Mouse (Mus musculus) cerebellum, adult 9-11 months (tissue): ENCODE measurements around the gene Zfp874a.
"Not testable (repeated sequence)": the region's sequence is repeated elsewhere in the genome, so short reads cannot be mapped to it uniquely, and the experiment has no call there.

Experiments
- DNase-seq: peaks from one replicate; pipeline ENCODE4 v3.0.0; 2022

The Zfp874a gene

GRCm38 (mm10) chr13:67451172-67452020 lies at the start of gene Zfp874a:
Gene Zfp874a, minus strand, starts transcription at chr13:67451624.
- DNase-seq: peak; percentile 93

- DNase-seq: peak; percentile 24
Observed at GRCm38 (mm10) chr13:67500908-67501307, 49.5 kb upstream of the Zfp874a start.

GRCm38 (mm10) chr13:67500084-67500719 lies 48.8 kb upstream of the Zfp874a start, which contains the start of gene Zfp58:
Gene Zfp58, minus strand, starts transcription at chr13:67500555.
- peak; percentile 85 for DNase-seq

- no peak for DNase-seq
Observed at GRCm38 (mm10) chr13:67495631-67496030, 44.2 kb upstream of the Zfp874a start.

DNA sequence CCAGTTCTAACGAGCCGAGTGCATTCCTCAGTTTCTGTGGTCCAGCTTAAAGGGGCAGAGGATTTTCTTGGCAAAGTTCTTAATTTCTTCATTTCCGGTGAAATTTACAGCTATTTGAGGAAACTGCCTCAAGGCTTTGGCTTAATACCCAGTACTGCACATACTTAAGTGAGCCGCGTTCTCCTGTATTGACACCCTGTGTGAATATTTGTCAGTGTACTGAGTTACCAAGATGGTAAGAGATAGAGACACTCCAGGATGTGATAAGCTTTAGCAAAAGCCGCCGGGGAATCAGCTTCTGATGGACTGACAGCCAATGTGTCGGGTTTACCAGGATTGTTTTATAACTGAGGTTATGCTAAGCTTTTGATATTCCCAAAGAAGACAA lies 33.0 kb upstream of the Zfp874a start:
- DNase-seq: no peak

- DNase-seq: peak; percentile 91
Observed at GRCm38 (mm10) chr13:67483625-67484423, 32.4 kb upstream of the Zfp874a start, which contains the start of gene Zfp874b. Gene Zfp874b, minus strand, starts transcription at chr13:67484258.

GRCm38 (mm10) chr13:67481528-67481927 lies 30.1 kb upstream of the Zfp874a start:
- no peak for DNase-seq

GRCm38 (mm10) chr13:67469274-67469673 lies 17.9 kb upstream of the Zfp874a start:
- DNase-seq: no peak

DNA sequence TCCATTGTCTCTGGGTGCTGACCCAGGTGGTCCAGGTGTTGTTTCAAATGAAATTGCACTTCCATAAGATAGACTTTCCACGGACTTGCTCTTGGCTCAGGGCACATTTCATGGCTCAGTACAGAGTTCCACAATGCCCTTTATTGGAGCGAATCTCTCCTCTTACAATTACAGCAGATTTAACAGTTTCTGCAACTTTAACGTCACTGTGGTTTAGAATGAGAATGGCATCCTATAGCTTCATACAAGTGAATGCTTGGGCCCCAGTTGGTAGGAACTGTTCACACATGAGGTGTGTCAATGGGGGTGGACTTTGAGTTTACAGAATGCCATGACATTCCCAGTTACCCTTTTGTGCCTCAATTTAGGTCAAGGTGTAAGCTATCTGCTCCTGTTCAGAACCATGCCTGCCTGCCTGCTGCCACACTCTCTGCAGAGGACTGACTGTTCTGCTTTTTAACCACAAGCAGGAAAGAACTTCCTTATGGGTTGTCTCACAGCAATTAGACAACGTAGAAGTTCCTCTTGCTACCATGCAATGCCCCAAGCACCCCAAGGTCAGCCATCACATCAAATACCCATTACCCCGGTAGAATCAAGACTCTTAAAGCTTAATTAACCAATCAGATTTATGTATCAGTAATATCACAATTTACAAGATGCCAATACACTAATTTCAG lies 12.2 kb upstream of the Zfp874a start:
- DNase-seq: not testable (repeated sequence)

- no peak for DNase-seq
Observed at GRCm38 (mm10) chr13:67452021-67452309, 541 bp upstream of the Zfp874a start.

GRCm38 (mm10) chr13:67437095-67437494 lies 14.3 kb downstream of the Zfp874a start:
- not testable (repeated sequence) for DNase-seq

DNA sequence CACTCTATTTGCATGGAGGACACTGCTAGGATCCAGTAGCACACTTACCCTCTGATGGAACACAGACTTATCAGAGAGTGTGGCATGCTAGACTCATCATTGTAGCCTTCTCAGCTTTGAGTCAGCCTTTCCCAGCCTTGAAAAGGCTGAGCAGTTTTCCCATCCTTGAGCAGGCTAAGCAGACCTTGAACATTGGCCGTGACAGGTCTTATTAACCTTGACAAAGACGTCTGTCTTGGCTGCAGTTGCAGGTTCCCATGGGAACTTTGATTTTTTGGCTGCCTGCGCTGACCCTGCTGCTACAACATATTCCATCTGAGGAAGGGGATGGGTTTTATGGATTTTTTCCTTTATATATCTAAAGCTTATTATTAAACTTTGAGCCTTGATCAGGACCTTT lies 23.3 kb downstream of the Zfp874a start:
- no peak for DNase-seq

DNA sequence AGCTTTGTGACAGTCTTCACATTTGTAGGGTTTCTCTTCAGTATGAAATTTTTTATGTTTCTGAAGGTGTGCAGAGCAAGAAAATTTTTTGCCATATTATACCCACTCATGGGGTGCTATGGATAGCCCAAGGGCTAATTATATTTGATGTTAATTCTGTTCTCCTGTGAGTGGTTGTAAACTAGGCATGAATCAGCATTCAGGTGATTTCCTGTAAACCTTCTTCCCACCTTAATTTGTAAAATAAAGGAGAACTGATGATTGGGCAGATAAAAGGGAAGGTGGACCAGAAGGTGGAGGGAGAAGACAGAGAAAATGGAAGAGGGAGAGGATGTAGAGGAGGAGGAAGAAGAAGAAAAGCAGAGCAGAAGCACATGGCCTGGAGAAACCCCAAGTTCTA lies 25.7 kb downstream of the Zfp874a start:
- DNase-seq: not testable (repeated sequence)

- not testable (repeated sequence) for DNase-seq
Observed at GRCm38 (mm10) chr13:67422532-67422931, 28.9 kb downstream of the Zfp874a start.

DNA sequence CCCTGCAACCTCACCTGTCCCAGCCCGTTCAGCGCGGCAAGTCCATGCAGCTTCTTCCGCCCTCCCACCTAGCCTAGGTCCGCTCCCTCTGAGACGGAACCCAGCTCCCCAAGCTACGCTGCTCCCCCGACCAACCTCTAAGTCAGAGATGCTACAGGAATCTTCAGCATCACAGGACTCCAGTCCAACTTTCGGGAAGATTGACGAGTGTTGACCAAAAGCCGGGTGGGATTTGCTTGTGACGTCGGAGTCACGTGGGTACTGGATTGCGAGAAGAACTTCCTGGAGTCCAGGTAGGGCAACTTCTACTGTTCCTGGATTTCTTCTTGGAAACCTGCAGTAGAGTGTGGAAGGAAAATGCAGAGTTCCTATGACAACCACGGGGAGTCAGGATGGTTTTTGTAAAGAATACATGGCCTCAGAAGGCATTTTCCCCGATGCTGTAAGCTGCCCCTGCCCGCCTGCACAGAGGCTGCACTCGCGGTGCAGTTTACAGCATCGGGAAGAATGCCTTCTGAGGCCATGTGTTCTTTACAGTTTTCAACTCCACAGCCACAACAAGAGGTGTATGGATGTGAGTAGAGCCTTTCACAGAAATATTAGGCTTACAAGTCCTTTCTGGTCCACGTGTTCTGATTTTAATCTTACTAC lies 30.1 kb downstream of the Zfp874a start, which contains the start of gene Zfp459:
Zfp459 (minus strand) TSS at position 212 of the 651 bp plus-strand sequence.
- DNase-seq: peak; percentile 30

- DNase-seq: no peak
Observed at GRCm38 (mm10) chr13:67420558-67421206, 30.7 kb downstream of the Zfp874a start.

GRCm38 (mm10) chr13:67416811-67417210 lies 34.6 kb downstream of the Zfp874a start:
- no peak for DNase-seq

DNA sequence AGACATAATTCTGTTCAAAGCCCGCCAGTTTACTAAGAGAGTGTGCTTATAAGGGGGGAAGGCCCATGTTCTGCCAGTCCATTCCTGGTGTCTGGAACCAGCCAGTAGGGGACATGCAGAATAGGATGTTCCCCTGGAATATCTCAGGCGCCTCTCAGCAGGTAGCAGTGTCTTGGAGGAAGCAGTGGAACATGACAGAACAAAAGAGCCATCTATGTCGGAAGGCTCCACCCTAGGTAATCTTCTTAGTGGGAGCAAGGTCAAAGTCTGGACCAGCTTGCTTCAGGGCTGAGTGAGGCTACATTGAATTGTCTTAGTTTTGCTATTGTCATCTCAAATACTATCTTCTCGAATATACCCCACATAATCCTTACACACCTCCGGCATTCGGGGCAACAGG lies 35.7 kb downstream of the Zfp874a start:
- no peak for DNase-seq

DNA sequence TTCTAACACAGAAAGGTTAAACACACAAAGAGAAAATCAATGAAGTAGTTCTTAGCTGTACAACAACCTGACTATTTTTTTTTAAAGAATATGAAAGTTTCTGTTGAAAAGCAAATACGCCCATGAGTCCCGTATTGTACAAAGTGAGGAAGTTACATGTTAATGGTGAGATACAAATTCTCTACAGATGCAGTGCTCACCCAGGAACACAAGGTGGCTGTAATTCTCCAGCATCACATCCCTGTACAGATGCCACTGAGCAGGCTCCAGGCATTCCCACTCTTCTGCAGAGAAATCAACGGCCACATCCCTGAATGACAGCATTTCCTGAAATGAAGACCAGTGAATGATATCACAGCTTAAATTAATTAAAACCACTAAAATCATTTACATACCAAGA lies 37.8 kb downstream of the Zfp874a start:
- DNase-seq: not testable (repeated sequence)

DNA sequence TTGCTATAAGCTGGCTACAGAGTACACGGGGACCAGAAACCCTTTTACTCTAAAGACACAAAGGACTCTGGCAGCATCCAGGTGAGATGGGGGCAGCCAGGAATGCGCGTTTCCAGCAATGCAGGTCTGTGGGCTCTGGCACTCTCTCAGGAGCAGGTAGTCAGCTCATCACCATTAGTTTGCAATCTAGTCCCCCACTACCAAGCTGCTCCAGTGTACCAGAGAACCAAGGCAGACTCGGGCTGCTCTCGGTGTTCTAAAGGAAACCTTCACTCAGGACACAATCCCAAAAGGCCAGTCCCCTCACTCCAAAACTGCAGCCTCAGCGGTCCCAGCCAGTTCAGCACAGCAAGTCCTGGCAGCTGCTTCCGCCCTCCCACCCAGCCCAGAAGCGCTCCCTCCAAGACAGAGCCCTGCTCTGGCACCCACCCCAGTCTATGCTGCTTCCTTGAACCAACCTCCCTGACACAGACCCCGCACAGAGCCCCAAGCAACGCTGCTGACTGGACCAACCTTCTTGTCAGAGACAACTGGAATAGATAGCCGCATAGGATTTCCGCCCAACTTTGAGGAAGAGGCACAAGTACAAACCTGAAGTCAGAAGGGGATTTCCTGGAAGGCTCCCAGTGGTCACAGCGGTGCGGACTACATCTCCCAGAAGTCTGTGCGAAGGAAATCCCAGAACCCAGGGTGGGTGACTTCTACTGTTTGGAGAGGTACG lies 52.1 kb downstream of the Zfp874a start, which contains the start of gene Zfp429:
Zfp429 (minus strand) TSS at position 637 of the 721 bp plus-strand sequence.
- peak; percentile 67 for DNase-seq

DNA sequence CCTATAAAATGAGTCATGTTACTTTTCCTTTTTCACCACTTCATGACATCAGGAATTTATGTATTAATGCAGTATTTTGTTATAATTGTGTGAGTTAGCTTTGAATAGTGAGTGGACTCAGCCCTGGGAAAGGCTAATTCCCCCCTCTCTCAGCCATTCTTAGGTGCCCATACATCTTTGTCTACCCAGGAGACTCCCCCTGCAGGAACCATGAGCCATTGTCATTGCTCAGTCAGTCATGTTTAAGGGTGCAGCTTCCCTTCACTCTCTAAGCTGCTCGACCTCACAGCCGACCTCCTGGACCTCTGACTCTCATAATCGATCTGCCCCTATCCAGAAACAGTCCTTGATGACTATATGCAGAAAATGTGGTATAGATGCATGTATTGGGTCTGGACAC lies 75.2 kb downstream of the Zfp874a start:
- DNase-seq: not testable (repeated sequence)
